Mouse (Mus musculus) MEL (cell line): ENCODE measurements around the gene Ints7. TPM values are rescaled to one million over a fixed set of nuclear protein-coding genes. Genes with fewer than 3 reads are reported as not detected.

Experiments used
- DNase-seq: peaks from one replicate; pipeline ENCODE4 v3.0.0; 2011; ENCODE audit warnings: low read depth, low spot score
- H3K27ac ChIP-seq: 2 replicates; pipeline ENCODE4 v1.5.1; 2012; ENCODE audit warnings: low read depth, mild to moderate bottlenecking, control low read depth, low read length, moderate library complexity; ENCODE audit not compliant: control insufficient read depth
- H3K27me3 ChIP-seq, 2 experiments: fragments of 150-350 bp in 1 of 2; sonication (generic) in 1 of 2; 2 replicates each; pipeline ENCODE4 v1.6.1; 2012; ENCODE audit warnings: low read length in 2 of 2, mild to moderate bottlenecking in 2 of 2, improper control_type of control experiment in 1 of 2, moderate library complexity in 1 of 2; ENCODE audit not compliant: insufficient read depth in 2 of 2, control insufficient read depth in 1 of 2
- H3K36me3 ChIP-seq, 2 experiments: 2 replicates each; pipeline ENCODE4 v1.6.1; 2012 to 2014; ENCODE audit warnings: low read length in 2 of 2, improper control_type of control experiment in 1 of 2, inconsistent platforms in 1 of 2, mild to moderate bottlenecking in 1 of 2; ENCODE audit not compliant: insufficient read depth in 2 of 2, control insufficient read depth in 1 of 2
- H3K4me1 ChIP-seq, 2 experiments: fragments of 150-350 bp in 1 of 2; sonication (generic) in 1 of 2; 2 replicates each; pipeline ENCODE4 v1.6.1; 2012; ENCODE audit warnings: low read length in 2 of 2, improper control_type of control experiment in 1 of 2, mild to moderate bottlenecking in 1 of 2; ENCODE audit not compliant: insufficient read depth in 2 of 2, control insufficient read depth in 1 of 2
- H3K4me3 ChIP-seq, 2 experiments: fragments of 150-350 bp in 1 of 2; sonication (generic) in 1 of 2; 2 replicates each; pipeline ENCODE4 v1.5.1; 2012; ENCODE audit warnings: low read depth in 2 of 2, low read length in 2 of 2, mild to moderate bottlenecking in 2 of 2, moderate library complexity in 2 of 2, control low read depth in 1 of 2, improper control_type of control experiment in 1 of 2; ENCODE audit not compliant: control insufficient read depth in 1 of 2, insufficient read depth in 1 of 2
- H3K79me2 ChIP-seq: 2 replicates; pipeline ENCODE4 v1.6.1; 2012; ENCODE audit warnings: mild to moderate bottlenecking, low read length, moderate library complexity; ENCODE audit not compliant: control insufficient read depth, poor library complexity, insufficient read depth
- H3K9ac ChIP-seq: 2 replicates; pipeline ENCODE4 v1.6.1; 2012; ENCODE audit warnings: low read depth, mild to moderate bottlenecking, control low read depth, low read length, moderate library complexity; ENCODE audit not compliant: control insufficient read depth, poor library complexity, severe bottlenecking
- H3K9me3 ChIP-seq: fragments of 150-350 bp; sonication (generic); replicated peaks from 2 replicates; pipeline ENCODE4 v1.6.1; 2012; ENCODE audit warnings: mild to moderate bottlenecking, low read length, improper control_type of control experiment, moderate library complexity; ENCODE audit not compliant: insufficient read depth
- BHLHE40 ChIP-seq: IDR thresholded peaks from 2 replicates; pipeline ENCODE4 v1.6.1; 2012; ENCODE audit warnings: low read depth, mild to moderate bottlenecking, inconsistent platforms, low read length, improper control_type of control experiment, borderline replicate concordance
- CHD1 ChIP-seq: IDR thresholded peaks from 2 replicates; pipeline ENCODE4 v1.6.1; 2012; ENCODE audit warnings: low read depth, mild to moderate bottlenecking, inconsistent platforms, low read length, improper control_type of control experiment
- CTCF ChIP-seq, 3 experiments: IDR thresholded peaks in 2 of 3; conservative IDR thresholded peaks in 1 of 3; 2 replicates each; pipeline ENCODE4 v1.5.1; 2011 to 2012; ENCODE audit warnings: low read length in 3 of 3, low read depth in 2 of 3, mild to moderate bottlenecking in 2 of 3, improper control_type of control experiment in 1 of 3, inconsistent platforms in 1 of 3, mixed read lengths in 1 of 3, moderate library complexity in 1 of 3; ENCODE audit not compliant: control insufficient read depth in 1 of 3, insufficient read depth in 1 of 3, poor library complexity in 1 of 3, severe bottlenecking in 1 of 3
- E2F4 ChIP-seq: IDR thresholded peaks from 2 replicates; pipeline ENCODE4 v1.6.1; 2011; ENCODE audit warnings: low read depth, low read length, improper control_type of control experiment, borderline replicate concordance
- ELF1 ChIP-seq: IDR thresholded peaks from 2 replicates; pipeline ENCODE4 v1.6.1; 2014; ENCODE audit warnings: low read depth, mild to moderate bottlenecking, inconsistent platforms, low read length, improper control_type of control experiment, moderate library complexity
- GABPA ChIP-seq: IDR thresholded peaks from 2 replicates; pipeline ENCODE4 v1.6.1; 2012; ENCODE audit warnings: low read depth, mild to moderate bottlenecking, inconsistent platforms, low read length, improper control_type of control experiment, moderate library complexity
- GATA1 ChIP-seq: IDR thresholded peaks from 2 replicates; pipeline ENCODE4 v1.6.1; 2011; ENCODE audit warnings: low read depth, low read length, improper control_type of control experiment
- JUND ChIP-seq: IDR thresholded peaks from 2 replicates; pipeline ENCODE4 v1.6.1; 2011; ENCODE audit warnings: low read depth, mild to moderate bottlenecking, improper control_type of control experiment, low read length
- KAT2A ChIP-seq: conservative IDR thresholded peaks from 2 replicates; pipeline ENCODE4 v1.6.1; 2012; ENCODE audit warnings: low read depth, low read length, improper control_type of control experiment, inconsistent platforms
- MAFK ChIP-seq: IDR thresholded peaks from 2 replicates; pipeline ENCODE4 v1.6.1; 2011; ENCODE audit warnings: low read depth, mild to moderate bottlenecking, low read length, improper control_type of control experiment, borderline replicate concordance
- MAX ChIP-seq: IDR thresholded peaks from 2 replicates; pipeline ENCODE4 v1.6.1; 2011; ENCODE audit warnings: low read length, improper control_type of control experiment
- MYB ChIP-seq: IDR thresholded peaks from 2 replicates; pipeline ENCODE4 v1.6.1; 2011; ENCODE audit warnings: mild to moderate bottlenecking, low read depth, low read length, improper control_type of control experiment
- NRF1 ChIP-seq: IDR thresholded peaks from 2 replicates; pipeline ENCODE4 v1.6.1; 2014; ENCODE audit warnings: low read depth, mild to moderate bottlenecking, inconsistent platforms, low read length, improper control_type of control experiment, moderate library complexity; ENCODE audit not compliant: poor library complexity, insufficient read depth, severe bottlenecking
- POLR2A ChIP-seq, 2 experiments: IDR thresholded peaks; 2 replicates each; pipeline ENCODE4 v1.6.1; 2011 to 2012; ENCODE audit warnings: low read length in 2 of 2, mild to moderate bottlenecking in 2 of 2, control low read depth in 1 of 2, improper control_type of control experiment in 1 of 2, low read depth in 1 of 2, moderate library complexity in 1 of 2; ENCODE audit not compliant: control insufficient read depth in 1 of 2, insufficient read depth in 1 of 2, poor library complexity in 1 of 2
- RAD21 ChIP-seq: IDR thresholded peaks from 2 replicates; pipeline ENCODE4 v1.6.1; 2011; ENCODE audit warnings: mild to moderate bottlenecking, low read depth, low read length, improper control_type of control experiment
- SIN3A ChIP-seq: IDR thresholded peaks from 2 replicates; pipeline ENCODE4 v1.6.1; 2012; ENCODE audit warnings: low read length, improper control_type of control experiment, inconsistent platforms
- TBP ChIP-seq: IDR thresholded peaks from 2 replicates; pipeline ENCODE4 v1.8.0; 2011; ENCODE audit warnings: low read depth, low read length, improper control_type of control experiment
- ZC3H11A ChIP-seq: IDR thresholded peaks from 2 replicates; pipeline ENCODE4 v1.6.1; 2012; ENCODE audit warnings: low read depth, mild to moderate bottlenecking, inconsistent platforms, low read length, improper control_type of control experiment
- ZNF384 ChIP-seq: IDR thresholded peaks from 2 replicates; pipeline ENCODE4 v1.6.1; 2012; ENCODE audit warnings: low read depth, mild to moderate bottlenecking, inconsistent platforms, low read length, improper control_type of control experiment
- polyA plus RNA-seq, 2 experiments: library from polyadenylated mRNA; stranded (reverse) in 1 of 2; unstranded in 1 of 2; fragments of >175 nt in 1 of 2; fragments of >200 nt in 1 of 2; gene quantifications; 2 replicates each; pipeline versions ENCODE4 v1.2.1 to v1.2.4; 2012; ENCODE audit warnings: low replicate concordance in 2 of 2, low read depth in 1 of 2; ENCODE audit not compliant: insufficient read length in 2 of 2, insufficient read depth in 1 of 2, missing spikeins in 1 of 2
- total RNA-seq: library from RNA; depleted of rRNA; stranded (reverse); fragments of 300-350 nt; gene quantifications from 2 replicates; pipeline ENCODE4 v1.2.3, GENCODE M21; 2012

Ints7 gene
- total and polyA plus RNA-seq, 3 experiments: 44.2 to 84.5 (median 83.5) TPM

DNA sequence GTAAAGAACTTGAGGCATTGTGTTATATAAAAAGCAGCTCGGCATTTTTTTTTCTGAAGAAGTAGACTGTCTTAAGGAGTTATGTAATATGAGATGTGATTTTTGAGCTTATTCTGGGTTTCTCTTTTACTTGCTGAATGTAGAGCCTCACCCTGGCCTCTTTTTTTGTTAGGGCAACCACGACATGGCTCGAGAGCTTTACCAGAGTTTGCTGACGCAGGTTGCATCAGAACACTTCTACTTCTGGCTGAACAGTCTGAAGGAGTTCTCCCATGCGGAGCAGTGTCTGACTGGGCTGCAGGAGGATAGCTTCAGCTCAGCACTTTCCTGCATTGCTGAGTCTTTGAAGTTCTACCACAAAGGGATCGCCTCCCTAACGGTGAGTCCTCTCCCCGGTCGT is 36.2 kb downstream of the Ints7 start:
- TF ChIP-seq JUND (no peak), CHD1 (no peak), NRF1 (no peak), CTCF (IDR thresholded peaks at IDR 0.05 in 2 of 3, conservative IDR thresholded peaks at IDR 0.05 in 1 of 3; ENCODE audit: control insufficient read depth in 1 of 3, insufficient read depth in 1 of 3, low read depth in 2 of 3, low read length in 3 of 3, poor library complexity in 1 of 3, severe bottlenecking in 1 of 3) (no peak), MAX (no peak), KAT2A (no peak), MYB (no peak)
- TF ChIP-seq, all 39 proteins: peak for 0
- Histone ChIP-seq H3K4me3 (no peak overlapping the region), H3K79me2 (no peaks in the 10 kb centered on the region), H3K9ac (no peak overlapping the region), H3K27ac (no peak overlapping the region), H3K36me3 (peaks cover under 1 to 43% of the 10 kb centered on the region in 2 experiments; a peak in 3 of 4 replicates), H3K27me3 (no peaks in the 10 kb centered on the region), H3K9me3 (no peaks in the 10 kb centered on the region), H3K4me1 (no peaks in the 10 kb centered on the region)
- DNase-seq: no peak

- Histone ChIP-seq H3K27ac (no peak overlapping the region), H3K4me3 (no peak overlapping the region), H3K9ac (no peak overlapping the region), H3K79me2 (no peaks in the 10 kb centered on the region), H3K36me3 (peaks cover 11 to 41% of the 10 kb centered on the region in 2 experiments), H3K27me3 (no peaks in the 10 kb centered on the region), H3K9me3 (no peaks in the 10 kb centered on the region), H3K4me1 (peaks cover 2 to 4% of the 10 kb centered on the region in 2 experiments; a peak in 2 of 4 replicates)
- no peak for DNase-seq
- TF ChIP-seq GABPA (no peak), ZNF384 (no peak), SIN3A (no peak), ZC3H11A (no peak), BHLHE40 (no peak)
These were observed 37.4 kb downstream of the Ints7 start for GRCm38 (mm10) chr1:191612877-191613276.

DNA sequence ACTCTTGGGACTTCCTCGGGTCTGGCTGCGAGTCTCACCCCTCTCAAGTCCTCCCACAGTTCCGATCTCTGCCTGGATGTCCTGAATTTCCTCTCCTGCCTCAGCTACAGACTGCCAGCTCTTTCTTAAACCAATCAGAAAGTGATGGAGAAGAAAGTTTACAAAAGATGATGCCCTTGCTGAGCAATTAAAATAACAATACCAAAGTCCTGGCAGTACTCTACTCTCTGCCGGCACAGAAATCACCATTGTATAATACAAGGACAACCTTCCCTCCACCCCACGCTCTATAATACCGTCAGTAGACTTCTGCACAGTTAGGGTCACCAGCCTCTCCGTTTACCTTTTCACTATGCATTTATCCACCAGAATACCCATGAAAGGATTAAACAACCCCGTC is 40.8 kb downstream of the Ints7 start:
- DNase-seq: no peak
- H3K9ac ChIP-seq: no peak overlapping the region
- peaks cover 18 to 41% of the 10 kb centered on the region in 2 experiments for H3K36me3 ChIP-seq
- H3K27me3 ChIP-seq: no peaks in the 10 kb centered on the region
- H3K79me2 ChIP-seq: no peaks in the 10 kb centered on the region
- H3K4me1 ChIP-seq: peaks cover 3 to 11% of the 10 kb centered on the region in 2 experiments; a peak in 3 of 4 replicates
- no peak overlapping the region for H3K4me3 ChIP-seq
- no peak overlapping the region for H3K27ac ChIP-seq
- no peaks in the 10 kb centered on the region for H3K9me3 ChIP-seq
- TF ChIP-seq MAFK (no peak), JUND (no peak), RAD21 (no peak), CTCF (IDR thresholded peaks at IDR 0.05 in 2 of 3, conservative IDR thresholded peaks at IDR 0.05 in 1 of 3; ENCODE audit: control insufficient read depth in 1 of 3, insufficient read depth in 1 of 3, low read depth in 2 of 3, low read length in 3 of 3, poor library complexity in 1 of 3, severe bottlenecking in 1 of 3) (no peak), ELF1 (no peak), GABPA (no peak), BHLHE40 (no peak), MAX (no peak), GATA1 (no peak), TBP (no peak), POLR2A (IDR thresholded peaks at IDR 0.05; ENCODE audit: control insufficient read depth in 1 of 2, insufficient read depth in 1 of 2, low read depth in 1 of 2, low read length in 2 of 2, poor library complexity in 1 of 2) (no peak), E2F4 (no peak)
